Mouse (Mus musculus): Measurements from ENCODE around the gene Tnfsf15.

DNA sequence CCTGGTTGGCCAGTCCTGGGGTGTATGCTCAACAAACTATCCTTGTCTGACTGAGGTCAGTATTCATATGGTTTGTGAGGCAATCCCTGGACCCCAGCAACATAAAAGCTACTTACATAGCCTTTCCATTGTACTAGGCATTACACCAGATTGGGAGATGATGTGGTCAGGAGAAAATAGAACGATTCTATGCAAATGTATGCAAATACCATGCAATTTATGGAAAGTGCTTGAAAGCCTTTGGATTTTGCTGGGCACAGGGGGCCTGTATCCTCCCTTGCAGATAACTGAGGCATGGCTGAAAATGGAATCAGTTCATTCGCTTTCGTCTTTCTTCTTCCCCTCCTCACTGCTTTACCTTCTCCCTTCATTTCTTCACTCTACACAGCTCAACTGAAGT lies 63.4 kb downstream of the Tnfsf15 start:
- TF ChIP-seq USF1 (IDR thresholded peaks at IDR 0.05; ENCODE audit: low read depth) (no peak), TCF12 (IDR thresholded peaks at IDR 0.05; ENCODE audit: insufficient read depth, poor library complexity, severe bottlenecking) (no peak), MYOD1 (IDR thresholded peaks at IDR 0.05; ENCODE audit: control insufficient read depth in 1 of 3, insufficient read length in 2 of 3, low read depth in 2 of 3) (no peak), POLR2AphosphoS2 (IDR thresholded peaks at IDR 0.05; ENCODE audit: insufficient read length, low read depth) (no peak)

Measured in myocyte (in vitro differentiated cells).